Mouse (Mus musculus) forebrain, embryonic 14.5 days (tissue): Measurements from ENCODE around the gene Adh4. TPM values are rescaled to one million over a fixed set of nuclear protein-coding genes. Genes with fewer than 3 reads are reported as not detected.
"Not testable (repeated sequence)": the region's sequence is repeated elsewhere in the genome, so short reads cannot be mapped to it uniquely, and the experiment has no call there.

ENCODE experiments used
- ATAC-seq: fragments of 200-750 bp; cut with Nextera tagmentation; 2 replicates; pipeline ENCODE4 v1.8.0; 2017; ENCODE audit warnings: mild to moderate bottlenecking, moderate library complexity
- DNase-seq: peaks from one replicate; pipeline ENCODE4 v3.0.0-alpha.2; 2015; ENCODE audit warnings: low spot score
- H3K27ac ChIP-seq: fragments of 300-500 bp; sonication (generic); 2 replicates; pipeline ENCODE4 v1.5.1; 2014; ENCODE audit warnings: low read depth, mild to moderate bottlenecking, control low read depth, low read length, moderate library complexity
- H3K27me3 ChIP-seq: fragments of 300-500 bp; sonication (generic); replicated peaks from 2 replicates; pipeline ENCODE4 v1.6.1; 2014; ENCODE audit warnings: low read length, control low read depth, mixed read lengths; ENCODE audit not compliant: control insufficient read depth, insufficient read depth
- H3K36me3 ChIP-seq: fragments of 300-500 bp; sonication (generic); 2 replicates; pipeline ENCODE4 v1.6.1; 2014; ENCODE audit warnings: low read length, control low read depth; ENCODE audit not compliant: control insufficient read depth, insufficient read depth
- H3K4me1 ChIP-seq: fragments of 300-500 bp; sonication (generic); 2 replicates; pipeline ENCODE4 v1.6.1; 2014; ENCODE audit warnings: antibody characterized with exemption, low read length, control low read depth; ENCODE audit not compliant: control insufficient read depth, insufficient read depth
- H3K4me2 ChIP-seq: fragments of 300-500 bp; sonication (generic); 2 replicates; pipeline ENCODE4 v1.6.1; 2014; ENCODE audit warnings: mild to moderate bottlenecking, control low read depth, low read length
- H3K4me3 ChIP-seq: fragments of 300-500 bp; sonication (generic); 2 replicates; pipeline ENCODE4 v1.5.1; 2014; ENCODE audit warnings: low read depth, low read length, control low read depth
- H3K9ac ChIP-seq: fragments of 300-500 bp; sonication (generic); 2 replicates; pipeline ENCODE4 v1.6.1; 2014; ENCODE audit warnings: mild to moderate bottlenecking, low read length, control low read depth, moderate library complexity
- H3K9me3 ChIP-seq: fragments of 300-500 bp; sonication (generic); replicated peaks from 2 replicates; pipeline ENCODE4 v1.6.1; 2016; ENCODE audit warnings: low read length, control low read depth, mixed read lengths; ENCODE audit not compliant: control insufficient read depth
- WGBS: fragments of 180-500 bp; shearing (Covaris S2); extraction: QIAGEN DNeasy Blood & Tissue Kit; methylation state at CpG from one replicate; pipeline ENCODE4 v1.1.7; 2014; 5-methylcytosine and 5-hydroxymethylcytosine counted together
- polyA plus RNA-seq: library from polyadenylated mRNA; unstranded; fragments of >200 nt; fragmentation: Nextera tagmentation; extraction: Ambion mirVana; gene quantifications from 2 replicates; pipeline ENCODE4 v1.2.1, GENCODE M21; 2014

Adh4 gene
- not detected in 2 replicates for polyA plus RNA-seq

- no peaks in the 10 kb centered on the region for H3K27me3 ChIP-seq
- DNase-seq (no peak), ATAC-seq (no peak)
- H3K4me2 ChIP-seq = no peak within 1 kb of the TSS
- no peaks in the 10 kb centered on the region for H3K9me3 ChIP-seq
- 88% methylated on average over 6 of the region's 6 CpGs for WGBS
- no peaks in the 10 kb centered on the region for H3K4me1 ChIP-seq
- no peak within 1 kb of the TSS for H3K27ac ChIP-seq
- no peak within 1 kb of the TSS for H3K4me3 ChIP-seq
- H3K36me3 ChIP-seq = no peaks in the 10 kb centered on the region
- H3K9ac ChIP-seq = no peak within 1 kb of the TSS
Observed at GRCm38 (mm10) chr3:138415121-138415690, at the start of gene Adh4. Adh4 (plus strand) TSS chr3:138415466.

- Histone ChIP-seq H3K9me3 (no peaks in the 10 kb centered on the region), H3K4me2 (no peak overlapping the region), H3K36me3 (no peaks in the 10 kb centered on the region), H3K4me3 (no peak overlapping the region), H3K4me1 (no peaks in the 10 kb centered on the region), H3K9ac (no peak overlapping the region), H3K27me3 (no peaks in the 10 kb centered on the region), H3K27ac (no peak overlapping the region)
- DNase-seq (no peak), ATAC-seq (no peak)
- WGBS = 85% methylated on average over 2 of the region's 2 CpGs
Observed at GRCm38 (mm10) chr3:138366181-138366580, 49.1 kb upstream of the Adh4 start.

- Histone ChIP-seq H3K9me3 (no peaks in the 10 kb centered on the region), H3K4me1 (no peaks in the 10 kb centered on the region), H3K9ac (no peak overlapping the region), H3K4me2 (no peak overlapping the region), H3K27ac (no peak overlapping the region), H3K27me3 (no peaks in the 10 kb centered on the region), H3K36me3 (no peaks in the 10 kb centered on the region), H3K4me3 (no peak overlapping the region)
- WGBS = 98% methylated on average over 1 of the region's 1 CpGs
- no peak for ATAC-seq
- DNase-seq = no peak
Observed at GRCm38 (mm10) chr3:138369546-138369945, 45.7 kb upstream of the Adh4 start.

- not testable (repeated sequence) for H3K9me3 ChIP-seq, H3K4me2 ChIP-seq, H3K27me3 ChIP-seq, DNase-seq, H3K4me1 ChIP-seq, H3K27ac ChIP-seq, H3K4me3 ChIP-seq, H3K36me3 ChIP-seq, ATAC-seq, H3K9ac ChIP-seq
- WGBS = 87% methylated on average over 4 of the region's 4 CpGs
Observed at GRCm38 (mm10) chr3:138370289-138370688, 45.0 kb upstream of the Adh4 start.

DNA sequence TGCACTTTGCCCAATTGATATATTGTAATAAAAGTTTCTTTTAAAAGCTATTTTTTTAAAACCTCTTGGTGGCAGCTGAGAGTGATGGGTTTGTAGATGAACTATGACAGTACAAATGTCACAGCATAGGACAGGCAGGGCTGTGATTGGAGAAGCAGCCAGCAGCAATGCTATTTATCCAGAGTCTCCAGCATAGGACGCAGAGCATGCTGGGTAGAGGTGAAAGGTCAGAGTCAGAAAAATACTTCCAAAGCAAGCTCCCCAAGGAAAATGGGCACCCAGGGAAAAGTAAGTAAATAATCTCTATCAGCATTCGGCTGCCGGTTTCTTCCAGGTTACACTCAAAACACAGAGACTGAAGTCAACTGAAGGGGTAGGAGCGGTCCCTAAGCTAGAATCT lies 41.3 kb upstream of the Adh4 start:
- H3K27me3 ChIP-seq = no peaks in the 10 kb centered on the region
- H3K4me3 ChIP-seq = no peak overlapping the region
- H3K4me2 ChIP-seq = no peak overlapping the region
- H3K9me3 ChIP-seq = no peaks in the 10 kb centered on the region
- DNase-seq = no peak
- H3K9ac ChIP-seq = no peak overlapping the region
- H3K36me3 ChIP-seq = no peaks in the 10 kb centered on the region
- 85% methylated on average over 4 of the region's 4 CpGs for WGBS
- ATAC-seq = no peak
- no peak overlapping the region for H3K27ac ChIP-seq
- H3K4me1 ChIP-seq = no peaks in the 10 kb centered on the region

- Histone ChIP-seq H3K9me3 (no peaks in the 10 kb centered on the region), H3K4me3 (no peak overlapping the region), H3K9ac (no peak overlapping the region), H3K4me2 (no peak overlapping the region), H3K27ac (no peak overlapping the region), H3K27me3 (no peaks in the 10 kb centered on the region), H3K36me3 (no peaks in the 10 kb centered on the region), H3K4me1 (no peaks in the 10 kb centered on the region)
- no peak for DNase-seq
- 81% methylated on average over 2 of the region's 2 CpGs for WGBS
- no peak for ATAC-seq
Observed at GRCm38 (mm10) chr3:138375148-138375547, 40.1 kb upstream of the Adh4 start.

DNA sequence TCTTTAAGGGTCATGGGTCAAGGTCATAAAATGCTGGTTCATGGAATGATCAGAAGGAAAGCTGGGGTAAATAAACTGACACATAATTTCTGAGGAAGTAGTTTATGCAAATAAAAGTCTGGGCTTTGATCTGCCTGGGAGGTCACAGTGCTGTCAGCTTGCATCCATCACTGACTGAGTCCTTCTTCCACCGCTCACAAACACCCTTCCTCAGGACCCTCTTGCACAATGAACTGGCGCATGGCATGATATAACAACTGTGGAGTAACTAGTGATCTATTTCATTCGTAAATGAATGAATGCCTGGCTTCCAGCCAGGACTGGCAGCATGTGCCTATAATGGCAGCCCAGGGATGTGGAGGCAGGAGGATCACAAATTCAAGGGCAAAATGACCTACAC lies 34.1 kb upstream of the Adh4 start:
- ATAC-seq (peak; percentile 58; the same call in 1 of the 2 replicates), DNase-seq (peak; percentile 60)

GRCm38 (mm10) chr3:138387155-138387554 lies 28.1 kb upstream of the Adh4 start:
- H3K27me3 ChIP-seq = no peaks in the 10 kb centered on the region
- H3K4me3 ChIP-seq = no peak overlapping the region
- H3K4me2 ChIP-seq = no peak overlapping the region
- no peaks in the 10 kb centered on the region for H3K9me3 ChIP-seq
- ATAC-seq (no peak), DNase-seq (no peak)
- 88% methylated on average over 6 of the region's 6 CpGs for WGBS
- no peaks in the 10 kb centered on the region for H3K36me3 ChIP-seq
- H3K27ac ChIP-seq = no peak overlapping the region
- no peaks in the 10 kb centered on the region for H3K4me1 ChIP-seq
- no peak overlapping the region for H3K9ac ChIP-seq

More for the DNA sequence above, 34.1 kb upstream of the Adh4 start:
- Histone ChIP-seq H3K27me3 (no peaks in the 10 kb centered on the region), H3K4me2 (no peak overlapping the region), H3K4me1 (0 out of 2 replicates have a peak, but pooled peaks cover 2% of the 10 kb centered on the region), H3K36me3 (no peaks in the 10 kb centered on the region), H3K4me3 (no peak overlapping the region), H3K27ac (no peak overlapping the region), H3K9ac (no peak overlapping the region), H3K9me3 (no peaks in the 10 kb centered on the region)
- WGBS = 19% methylated on average over 3 of the region's 3 CpGs

DNA sequence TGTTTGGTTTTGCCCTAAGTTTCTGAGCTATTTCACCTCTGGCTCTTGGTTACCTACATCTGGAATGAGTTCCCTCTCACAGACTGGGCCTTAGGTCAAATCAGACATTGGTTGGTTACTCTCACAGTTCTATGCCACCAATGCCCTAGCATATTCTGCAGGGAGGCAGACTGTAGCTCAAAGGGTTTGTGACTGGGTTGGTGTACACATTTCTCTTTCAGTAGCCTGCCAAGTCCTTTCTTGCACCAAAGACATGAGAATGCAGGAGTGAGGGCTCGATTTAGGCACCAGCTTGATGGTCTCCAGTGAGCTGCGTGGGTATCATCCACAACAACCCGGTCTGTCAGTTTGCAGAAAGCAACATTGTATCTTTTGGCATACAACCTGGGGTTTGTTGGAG lies 10.4 kb upstream of the Adh4 start:
- H3K4me1 ChIP-seq = no peaks in the 10 kb centered on the region
- DNase-seq = no peak
- WGBS = 75% methylated on average over 3 of the region's 3 CpGs
- H3K27ac ChIP-seq = no peak overlapping the region
- no peak overlapping the region for H3K4me3 ChIP-seq
- no peaks in the 10 kb centered on the region for H3K27me3 ChIP-seq
- no peak overlapping the region for H3K4me2 ChIP-seq
- no peak for ATAC-seq
- no peak overlapping the region for H3K9ac ChIP-seq
- no peaks in the 10 kb centered on the region for H3K36me3 ChIP-seq
- H3K9me3 ChIP-seq = no peaks in the 10 kb centered on the region
